Comparison of ENCODE assay signal across 9 mouse cellular contexts in genomic region chr8:106403246-106403933, GRCm38 (mm10). TPM values are rescaled to one million over a fixed set of nuclear protein-coding genes. Genes with fewer than 3 reads are reported as not detected.
DNase-seq lines count a peak whose midpoint lies in the region; ATAC-seq lines count a peak whose summit lies in the region.
"Had no signal": no experiment of that assay in that cellular context is flagged by ENCODE, and none has a peak within 500 bp of the region (broad histone marks: within the 10 kb centered on the region; RNA-seq: fewer than 3 reads in every experiment).

No protein-coding gene starts in this region.

- H3K4me2 ChIP-seq in midbrain, embryonic 13.5 days (replicated peaks): no peak overlapping the region
- no peak overlapping the region for H3K4me2 ChIP-seq in midbrain, embryonic 11.5 days
- no peak overlapping the region for H3K4me2 ChIP-seq in lung, embryonic 16.5 days (ENCODE audit: low read depth, low read length)

- H3K9me3 ChIP-seq in midbrain, embryonic 13.5 days: no peaks in the 10 kb centered on the region
- H3K9me3 ChIP-seq in midbrain, embryonic 11.5 days (ENCODE audit: control insufficient read depth, low read length): no peaks in the 10 kb centered on the region
- no peaks in the 10 kb centered on the region for H3K9me3 ChIP-seq in forebrain, embryonic 10.5 days
- no peaks in the 10 kb centered on the region for H3K9me3 ChIP-seq in lung, embryonic 16.5 days (ENCODE audit: control insufficient read depth, low read length)

- WGBS in midbrain, embryonic 13.5 days: 46% methylated on average over 12 of the region's 12 CpGs
- WGBS in midbrain, embryonic 11.5 days: 48% methylated on average over 12 of the region's 12 CpGs
- WGBS in forebrain, embryonic 10.5 days: 47% methylated on average over 12 of the region's 12 CpGs
- 20% methylated on average over 12 of the region's 12 CpGs for WGBS in lung, embryonic 16.5 days

- intact Hi-C loops in heart, postnatal 36 days (cut with DNase I): loop anchor here (1.0 to 5.0 kb wide), 3 partner anchors 68 to 191 kb away; partner anchors contain the start of genes Prmt7 and Slc7a6os

- no peak for DNase-seq in midbrain, embryonic 11.5 days (ENCODE audit: low spot score, missing footprints)
- DNase-seq in brain, adult 2 months (ENCODE audit: low read depth, low spot score): peak; percentile 78
- DNase-seq in forebrain, embryonic 10.5 days (ENCODE audit: extremely low spot score, low spot score): peak; percentile 35
- peak; percentile 71 to 73 for DNase-seq in heart, postnatal 36 days
- DNase-seq in layer of hippocampus, adult 9-11 months: peak; percentile 53
- peak; percentile 50 to 78 for DNase-seq in spleen, postnatal 4 days (ENCODE audit: low spot score in 2 of 2)

- peaks cover 3% of the 10 kb centered on the region; the same call in 1 of the 2 replicates for H3K4me1 ChIP-seq in midbrain, embryonic 13.5 days (replicated peaks)
- peaks cover 3% of the 10 kb centered on the region; the same call in 1 of the 2 replicates for H3K4me1 ChIP-seq in midbrain, embryonic 11.5 days (ENCODE audit: control insufficient read depth, insufficient read depth, low read length)
- peaks cover 35% of the 10 kb centered on the region for H3K4me1 ChIP-seq in forebrain, embryonic 10.5 days
- peaks cover 15% of the 10 kb centered on the region for H3K4me1 ChIP-seq in lung, embryonic 16.5 days (replicated peaks; ENCODE audit: control insufficient read depth, insufficient read depth, low read length)

- H3K27ac ChIP-seq in midbrain, embryonic 13.5 days: no peak overlapping the region
- no peak overlapping the region for H3K27ac ChIP-seq in midbrain, embryonic 11.5 days (ENCODE audit: low read depth, low read length)
- no peak overlapping the region for H3K27ac ChIP-seq in forebrain, embryonic 10.5 days
- no peak overlapping the region for H3K27ac ChIP-seq in lung, embryonic 16.5 days (ENCODE audit: low read length)
- H3K27ac ChIP-seq: macrophage had no signal

- peak; percentile 67; the same call in 1 of the 2 replicates for ATAC-seq in midbrain, embryonic 13.5 days
- no peak for ATAC-seq in midbrain, embryonic 11.5 days (ENCODE audit: low FRiP score)
- ATAC-seq in lung, embryonic 16.5 days (ENCODE audit: low read depth): 0 out of 2 replicates have a peak, but pooled peaks have one; percentile 47

- no peaks in the 10 kb centered on the region for H3K27me3 ChIP-seq in midbrain, embryonic 13.5 days
- no peaks in the 10 kb centered on the region for H3K27me3 ChIP-seq in midbrain, embryonic 11.5 days (ENCODE audit: control insufficient read depth, insufficient read depth, low read length)
- H3K27me3 ChIP-seq in forebrain, embryonic 10.5 days (ENCODE audit: poor library complexity, severe bottlenecking): no peaks in the 10 kb centered on the region
- H3K27me3 ChIP-seq in lung, embryonic 16.5 days (ENCODE audit: control insufficient read depth, insufficient read depth, low read depth, low read length): no peaks in the 10 kb centered on the region

- H3K9ac ChIP-seq in midbrain, embryonic 13.5 days (replicated peaks): no peak overlapping the region
- H3K9ac ChIP-seq in midbrain, embryonic 11.5 days (ENCODE audit: low read length): no peak overlapping the region
- H3K9ac ChIP-seq in lung, embryonic 16.5 days (ENCODE audit: low read length): no peak overlapping the region

- H3K36me3 ChIP-seq in midbrain, embryonic 13.5 days: no peaks in the 10 kb centered on the region
- H3K36me3 ChIP-seq in midbrain, embryonic 11.5 days (ENCODE audit: control insufficient read depth, insufficient read depth, low read length): no peaks in the 10 kb centered on the region
- H3K36me3 ChIP-seq in forebrain, embryonic 10.5 days (replicated peaks): no peaks in the 10 kb centered on the region
- no peaks in the 10 kb centered on the region for H3K36me3 ChIP-seq in lung, embryonic 16.5 days (ENCODE audit: control insufficient read depth, insufficient read depth, low read length)

- H3K4me3 ChIP-seq in midbrain, embryonic 13.5 days (replicated peaks): no peak overlapping the region
- H3K4me3 ChIP-seq in midbrain, embryonic 11.5 days (ENCODE audit: low read depth, low read length): no peak overlapping the region
- H3K4me3 ChIP-seq in forebrain, embryonic 10.5 days: no peak overlapping the region
- H3K4me3 ChIP-seq in lung, embryonic 16.5 days (ENCODE audit: low read length): no peak overlapping the region

RNA-seq across cellular contexts. Expression of gene Zfp90, which starts 11.7 kb away (rescaled TPM):
- polyA plus RNA-seq in midbrain, embryonic 13.5 days (2015; fragmentation: Nextera tagmentation; extraction: Ambion mirVana): 44.4 and 46.9 TPM in 2 replicates
- 32.1 and 35.9 TPM in 2 replicates for polyA plus RNA-seq in midbrain, embryonic 11.5 days (2014; fragmentation: Nextera tagmentation; extraction: Ambion mirVana)
- 22.3 and 24.5 TPM in 2 replicates for polyA plus RNA-seq in forebrain, embryonic 10.5 days (2016; fragmentation: Nextera tagmentation; extraction: Ambion mirVana)
- 1 to 10 TPM; 2.8 to 3.7 TPM for total RNA-seq in heart, postnatal 36 days (2021)
- polyA plus RNA-seq in lung, embryonic 16.5 days (2015; fragmentation: Nextera tagmentation; extraction: Ambion mirVana): 16.0 and 17.1 TPM in 2 replicates
